Mouse (Mus musculus) liver, embryonic 11.5 days (tissue): ENCODE data around the gene Cln5. TPM values are rescaled to one million over a fixed set of nuclear protein-coding genes. Genes with fewer than 3 reads are reported as not detected.
A peak's percentile ranks its signal among the peaks of the same experiment; 100 is the strongest.

Experiments used
- ATAC-seq: fragments of 200-750 bp; cut with Nextera tagmentation; replicated peaks from 2 replicates; pipeline ENCODE4 v1.8.0; 2017; ENCODE audit warnings: moderate number of reproducible peaks, mild to moderate bottlenecking, moderate TSS enrichment, moderate library complexity; ENCODE audit not compliant: low FRiP score
- DNase-seq: peaks from one replicate; pipeline ENCODE4 v3.0.0-alpha.2; 2017; ENCODE audit warnings: low spot score
- H3K27ac ChIP-seq: fragments of 300-500 bp; sonication (generic); 2 replicates; pipeline ENCODE4 v1.5.1; 2014; ENCODE audit warnings: mild to moderate bottlenecking, low read depth, low read length, control low read depth
- H3K27me3 ChIP-seq: fragments of 300-500 bp; sonication (generic); replicated peaks from 2 replicates; pipeline ENCODE4 v1.6.1; 2014; ENCODE audit warnings: low read length, mixed read lengths; ENCODE audit not compliant: control insufficient read depth, insufficient read depth
- H3K36me3 ChIP-seq: fragments of 300-500 bp; sonication (generic); 2 replicates; pipeline ENCODE4 v1.6.1; 2014; ENCODE audit warnings: mild to moderate bottlenecking, low read length, moderate library complexity, mixed read lengths; ENCODE audit not compliant: control insufficient read depth, insufficient read depth
- H3K4me1 ChIP-seq: fragments of 300-500 bp; sonication (generic); replicated peaks from 2 replicates; pipeline ENCODE4 v1.6.1; 2014; ENCODE audit warnings: low read length, mixed read lengths; ENCODE audit not compliant: control insufficient read depth, insufficient read depth
- H3K4me2 ChIP-seq: fragments of 300-500 bp; sonication (generic); 2 replicates; pipeline ENCODE4 v1.6.1; 2014; ENCODE audit warnings: mild to moderate bottlenecking, control low read depth, moderate library complexity
- H3K4me3 ChIP-seq: fragments of 300-500 bp; sonication (generic); 2 replicates; pipeline ENCODE4 v1.5.1; 2014; ENCODE audit warnings: low read depth, low read length, control low read depth
- H3K9ac ChIP-seq: fragments of 300-500 bp; sonication (generic); 2 replicates; pipeline ENCODE4 v1.6.1; 2014; ENCODE audit warnings: low read depth, low read length, control low read depth
- H3K9me3 ChIP-seq: fragments of 300-500 bp; sonication (generic); 2 replicates; pipeline ENCODE4 v1.6.1; 2016; ENCODE audit warnings: low read length, inconsistent platforms, mixed read lengths; ENCODE audit not compliant: control insufficient read depth
- WGBS: fragments of 180-500 bp; shearing (Covaris S2); extraction: QIAGEN DNeasy Blood & Tissue Kit; methylation state at CpG from one replicate; pipeline ENCODE4 v1.1.7; 2014; 5-methylcytosine and 5-hydroxymethylcytosine counted together
- polyA plus RNA-seq: library from polyadenylated mRNA; unstranded; fragments of >200 nt; fragmentation: Nextera tagmentation; extraction: Ambion mirVana; gene quantifications from 2 replicates; pipeline ENCODE4 v1.2.1, GENCODE M21; 2014

The Cln5 gene
- polyA plus RNA-seq, 1 experiment from 2014 or later: 29.4 TPM

DNA sequence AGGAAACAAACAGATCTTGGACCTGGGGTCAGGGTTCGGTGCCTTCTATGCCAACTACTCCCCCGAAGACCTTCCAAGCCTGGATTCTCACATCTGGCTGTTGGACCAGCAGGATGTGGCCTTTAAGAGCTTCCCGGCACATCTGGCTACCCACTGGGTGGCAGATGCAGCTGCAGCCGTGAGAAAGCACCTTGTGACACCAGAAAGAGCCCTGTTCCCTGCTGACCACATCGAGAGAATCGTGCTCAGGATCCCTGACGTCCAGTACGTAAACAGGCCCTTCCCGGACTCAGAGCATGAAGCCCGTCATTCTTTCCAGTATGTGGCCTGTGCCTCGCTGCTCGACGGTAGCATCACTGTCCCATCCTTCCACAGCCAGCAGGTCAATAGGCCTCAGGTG lies 15.3 kb upstream of the Cln5 start:
- H3K9me3 ChIP-seq: no peaks in the 10 kb centered on the region
- no peak overlapping the region for H3K9ac ChIP-seq
- WGBS: 83% methylated on average over 13 of the region's 13 CpGs
- H3K27me3 ChIP-seq: no peaks in the 10 kb centered on the region
- H3K4me1 ChIP-seq: no peaks in the 10 kb centered on the region
- H3K27ac ChIP-seq: no peak overlapping the region
- no peaks in the 10 kb centered on the region for H3K36me3 ChIP-seq
- H3K4me2 ChIP-seq: no peak overlapping the region
- ATAC-seq (no peak), DNase-seq (no peak)
- H3K4me3 ChIP-seq: no peak overlapping the region

DNA sequence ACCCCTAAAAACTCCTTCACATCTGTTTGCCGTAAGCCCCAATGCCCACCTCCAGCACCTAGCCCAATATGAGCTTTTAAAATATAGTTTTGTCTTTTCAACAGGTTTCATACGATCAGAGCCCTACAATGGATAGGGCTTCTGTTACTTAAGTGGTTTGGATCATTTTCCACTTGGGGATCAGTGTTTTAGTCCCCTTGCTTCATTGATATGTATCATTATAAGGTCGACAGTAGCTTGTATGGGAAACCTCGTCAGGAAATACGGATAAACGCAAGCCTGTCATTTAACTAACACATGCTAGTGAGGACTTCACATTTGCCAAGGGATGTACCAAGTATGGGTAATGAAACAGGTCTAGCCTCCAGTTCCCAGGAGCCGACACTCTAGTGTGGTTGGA lies 13.4 kb upstream of the Cln5 start:
- WGBS: 89% methylated on average over 7 of the region's 7 CpGs
- Histone ChIP-seq H3K4me1 (no peaks in the 10 kb centered on the region), H3K9ac (no peak overlapping the region), H3K4me2 (no peak overlapping the region), H3K27ac (no peak overlapping the region), H3K36me3 (no peaks in the 10 kb centered on the region), H3K27me3 (no peaks in the 10 kb centered on the region), H3K4me3 (no peak overlapping the region), H3K9me3 (no peaks in the 10 kb centered on the region)
- DNase-seq (no peak), ATAC-seq (no peak)

DNA sequence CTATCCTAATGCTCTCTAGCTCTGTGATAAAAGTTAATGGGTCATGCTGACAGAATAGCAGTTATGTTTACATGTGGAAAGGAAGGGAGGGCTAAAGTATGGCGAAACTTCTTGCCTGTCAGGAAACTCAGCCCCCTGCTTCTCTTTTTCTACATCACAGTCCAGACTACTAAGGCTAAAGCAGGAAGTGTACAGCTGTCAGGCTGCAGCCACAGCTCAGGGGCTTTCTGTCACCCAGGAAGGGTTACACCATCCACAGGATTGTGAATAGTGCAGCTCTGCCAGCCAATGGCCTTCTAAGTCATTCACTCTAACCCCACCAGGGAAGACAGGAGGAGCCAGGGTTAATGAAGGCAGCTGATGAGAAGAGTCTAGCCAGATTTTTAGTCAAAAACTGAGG lies 11.0 kb upstream of the Cln5 start:
- Histone ChIP-seq H3K9me3 (no peaks in the 10 kb centered on the region), H3K4me3 (no peak overlapping the region), H3K4me2 (no peak overlapping the region), H3K27ac (no peak overlapping the region), H3K9ac (no peak overlapping the region), H3K4me1 (no peaks in the 10 kb centered on the region), H3K36me3 (no peaks in the 10 kb centered on the region), H3K27me3 (no peaks in the 10 kb centered on the region)
- 42% methylated on average over 1 of the region's 1 CpGs for WGBS
- peak; percentile 39; the same call in 1 of the 2 replicates for ATAC-seq
- no peak for DNase-seq

DNA sequence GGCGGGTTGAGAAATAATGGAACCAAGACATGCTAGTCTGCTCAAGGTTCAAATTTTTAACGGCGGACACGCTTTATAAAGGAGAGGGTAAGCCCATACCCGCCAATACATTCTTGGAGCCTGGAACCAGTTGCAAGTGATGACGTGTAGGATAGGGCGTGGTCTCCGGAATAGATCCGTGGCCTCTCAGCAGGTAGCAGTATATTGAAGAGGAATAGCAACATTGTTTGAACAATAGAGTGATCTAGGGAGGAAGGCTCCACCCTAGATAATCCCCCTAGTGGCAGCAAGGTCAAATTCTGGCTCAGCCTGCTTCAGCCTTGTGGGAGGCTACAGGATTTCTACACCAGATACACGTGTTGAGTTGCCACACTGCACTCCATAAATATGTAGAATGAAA lies 10.5 kb upstream of the Cln5 start:
- H3K4me2 ChIP-seq: no peak overlapping the region
- H3K9me3 ChIP-seq: no peaks in the 10 kb centered on the region
- no peaks in the 10 kb centered on the region for H3K4me1 ChIP-seq
- H3K4me3 ChIP-seq: no peak overlapping the region
- no peaks in the 10 kb centered on the region for H3K36me3 ChIP-seq
- no peak overlapping the region for H3K27ac ChIP-seq
- no peak overlapping the region for H3K9ac ChIP-seq
- ATAC-seq: no peak
- WGBS: 84% methylated on average over 10 of the region's 10 CpGs
- DNase-seq: no peak
- no peaks in the 10 kb centered on the region for H3K27me3 ChIP-seq

DNA sequence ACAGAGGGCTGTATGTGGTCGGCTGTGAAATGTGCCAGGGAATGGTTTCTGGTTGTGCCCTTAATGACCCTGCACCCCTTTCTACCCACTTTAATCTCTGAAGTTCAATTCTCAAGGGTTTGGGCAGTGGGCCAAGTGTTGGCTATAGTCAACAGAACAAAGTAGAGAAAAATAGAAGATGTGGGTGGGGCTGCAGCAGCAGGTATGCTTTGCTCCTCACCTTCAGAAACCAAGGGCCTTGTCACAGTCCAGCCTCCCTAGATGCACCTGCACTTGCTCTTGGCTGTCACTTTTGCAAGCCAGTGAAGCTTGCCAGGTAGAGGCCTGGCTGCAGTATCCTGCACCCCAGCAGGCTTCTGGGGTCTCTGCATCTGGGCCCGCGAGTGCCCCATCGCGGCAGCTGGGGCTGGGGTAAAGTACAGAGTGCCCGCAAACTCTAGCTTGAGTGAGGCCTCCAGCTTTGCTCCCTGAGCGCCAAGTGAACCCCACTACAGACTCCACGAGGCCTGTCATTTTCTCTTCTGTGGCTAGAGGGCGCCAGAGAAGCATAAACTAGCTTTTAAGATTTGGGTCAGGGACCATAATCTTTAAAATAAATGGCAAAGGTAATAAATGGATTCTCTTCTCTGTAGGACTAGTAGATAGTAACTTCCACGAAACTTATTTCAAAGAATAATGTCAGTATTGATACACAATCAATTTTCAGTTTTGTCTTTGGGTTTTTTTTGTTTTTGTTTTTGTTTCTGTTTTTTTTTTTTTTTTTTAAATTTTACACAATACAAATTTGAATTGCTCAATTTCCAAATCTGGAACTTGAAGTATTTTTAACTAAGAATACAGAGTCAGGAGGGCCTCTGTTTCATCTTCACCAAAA lies 4.5 kb upstream of the Cln5 start:
- Histone ChIP-seq H3K36me3 (no peaks in the 10 kb centered on the region), H3K27me3 (no peaks in the 10 kb centered on the region), H3K27ac (no peak overlapping the region), H3K9ac (no peak overlapping the region), H3K9me3 (no peaks in the 10 kb centered on the region), H3K4me3 (no peak overlapping the region), H3K4me2 (no peak overlapping the region), H3K4me1 (peaks cover 3% of the 10 kb centered on the region; the same call in 1 of the 2 replicates)
- peak; percentile 63 for DNase-seq
- ATAC-seq: no peak
- 11% methylated on average over 10 of the region's 10 CpGs for WGBS

DNA sequence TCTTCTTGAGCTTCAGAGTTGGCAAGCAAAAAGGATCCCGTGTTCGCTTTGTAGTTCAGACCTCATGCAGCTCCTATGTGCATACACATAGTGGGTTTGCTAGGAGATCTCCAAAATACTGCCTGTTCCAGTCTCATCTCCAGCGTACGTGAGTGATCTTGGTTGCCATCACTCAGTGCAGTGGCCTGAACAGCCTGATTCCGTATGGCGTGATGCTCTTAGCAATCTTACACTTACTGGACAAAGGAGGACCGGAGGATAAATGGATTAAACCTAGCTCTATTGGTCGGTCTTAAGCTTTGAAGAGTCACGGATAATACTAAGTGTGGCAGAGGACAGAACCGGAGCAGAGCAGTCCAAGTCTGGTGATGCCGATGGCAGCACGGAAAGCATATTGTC lies 552 bp upstream of the Cln5 start:
- Histone ChIP-seq H3K4me3 (peak overlapping the region; percentile 77), H3K36me3 (peaks cover 12% of the 10 kb centered on the region), H3K4me1 (peaks cover 6% of the 10 kb centered on the region; the same call in 1 of the 2 replicates), H3K9ac (peak overlapping the region; percentile 66), H3K27me3 (no peaks in the 10 kb centered on the region), H3K9me3 (no peaks in the 10 kb centered on the region), H3K4me2 (peak overlapping the region; percentile 94), H3K27ac (peak overlapping the region; percentile 90; the same call in 1 of the 2 replicates)
- ATAC-seq (no peak), DNase-seq (no peak)
- WGBS: 22% methylated on average over 12 of the region's 12 CpGs

DNA sequence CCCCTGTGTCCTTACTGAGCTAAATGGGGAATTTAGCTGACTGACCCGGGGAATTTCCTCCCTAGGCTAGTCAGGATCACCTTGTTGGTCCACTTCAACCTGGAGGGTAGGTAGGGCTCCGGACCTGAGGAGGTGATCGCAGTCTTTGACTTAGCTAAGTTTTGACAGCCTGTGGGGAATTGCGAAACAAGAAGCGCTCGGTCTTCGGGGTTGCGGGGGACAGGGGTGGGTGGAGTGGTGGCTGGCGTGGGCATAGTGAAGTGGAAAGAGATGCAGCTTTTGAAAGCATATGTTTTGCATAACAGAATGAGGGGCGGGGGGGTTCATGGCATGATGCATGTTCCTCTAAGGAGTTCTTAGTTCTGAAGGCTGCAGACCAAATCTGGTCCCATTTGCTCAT lies 774 bp downstream of the Cln5 start:
- Histone ChIP-seq H3K36me3 (peaks cover 14% of the 10 kb centered on the region), H3K4me1 (0 out of 2 replicates have a peak, but pooled peaks cover 6% of the 10 kb centered on the region), H3K27me3 (no peaks in the 10 kb centered on the region), H3K9ac (peak overlapping the region; percentile 81), H3K4me2 (peak overlapping the region; percentile 94), H3K4me3 (peak overlapping the region; percentile 77), H3K9me3 (no peaks in the 10 kb centered on the region), H3K27ac (peak overlapping the region; percentile 90)
- DNase-seq (no peak), ATAC-seq (peak; percentile 10; the same call in 1 of the 2 replicates)
- WGBS: 6% methylated on average over 10 of the region's 10 CpGs

DNA sequence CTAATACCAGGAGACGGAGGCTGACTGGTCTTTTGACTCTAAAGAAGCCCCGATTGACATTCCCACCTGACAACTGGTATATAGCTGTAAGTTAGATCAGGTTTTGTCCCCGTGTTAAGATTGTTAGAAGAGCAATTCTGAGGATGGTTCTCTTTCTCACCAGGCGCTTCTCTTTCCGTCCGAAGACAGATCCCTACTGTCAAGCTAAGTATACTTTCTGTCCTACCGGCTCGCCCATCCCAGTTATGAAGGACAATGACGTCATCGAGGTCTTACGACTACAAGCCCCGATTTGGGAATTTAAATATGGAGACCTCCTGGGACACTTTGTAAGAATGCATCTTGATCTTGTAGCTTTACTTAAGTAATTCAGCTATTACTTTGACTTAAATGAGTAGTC lies 1.5 kb downstream of the Cln5 start:
- Histone ChIP-seq H3K36me3 (peaks cover 17% of the 10 kb centered on the region), H3K27ac (no peak overlapping the region), H3K4me3 (no peak overlapping the region), H3K27me3 (no peaks in the 10 kb centered on the region), H3K4me2 (peak overlapping the region; percentile 94; the same call in 1 of the 2 replicates), H3K9ac (no peak overlapping the region), H3K9me3 (no peaks in the 10 kb centered on the region), H3K4me1 (0 out of 2 replicates have a peak, but pooled peaks cover 6% of the 10 kb centered on the region)
- ATAC-seq (no peak), DNase-seq (no peak)
- whole genome bisulfite sequencing: 87% methylated on average over 12 of the region's 12 CpGs

DNA sequence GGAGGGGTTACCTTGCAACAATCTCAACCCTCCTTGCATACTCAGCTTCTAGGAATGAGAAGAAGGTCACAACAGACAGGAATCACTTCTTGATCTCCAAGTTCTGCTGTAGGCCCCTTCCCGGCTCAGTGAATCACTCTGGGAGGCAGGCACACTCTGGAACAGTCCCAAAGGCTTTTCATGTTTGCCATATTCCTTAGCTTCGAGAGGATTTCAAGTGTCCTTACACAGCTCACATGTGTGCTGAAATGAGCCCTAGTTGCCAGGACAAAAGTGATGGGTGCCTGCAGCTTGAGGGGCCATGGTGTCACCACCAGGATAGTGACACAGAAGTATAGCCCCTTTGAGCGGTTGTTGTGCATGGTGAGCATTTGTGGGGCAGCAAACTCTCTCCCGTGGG lies 2.7 kb downstream of the Cln5 start:
- DNase-seq (no peak), ATAC-seq (no peak)
- no peak overlapping the region for H3K9ac ChIP-seq
- no peaks in the 10 kb centered on the region for H3K27me3 ChIP-seq
- no peak overlapping the region for H3K27ac ChIP-seq
- 0 out of 2 replicates have a peak, but pooled peaks cover 6% of the 10 kb centered on the region for H3K4me1 ChIP-seq
- no peaks in the 10 kb centered on the region for H3K9me3 ChIP-seq
- H3K4me3 ChIP-seq: no peak overlapping the region
- WGBS: 83% methylated on average over 4 of the region's 4 CpGs
- peaks cover 17% of the 10 kb centered on the region for H3K36me3 ChIP-seq
- no peak overlapping the region for H3K4me2 ChIP-seq
